Mouse (Mus musculus) embryonic fibroblast, embryonic 13.5 days (primary cell): Measurements from ENCODE around the gene Fsd1.

Experiments
- CTCF ChIP-seq: IDR thresholded peaks from 2 replicates; pipeline ENCODE4 v1.5.1; 2011; ENCODE audit warnings: mild to moderate bottlenecking, control low read depth, low read length, moderate library complexity, borderline replicate concordance; ENCODE audit not compliant: insufficient read depth
- POLR2A ChIP-seq: IDR thresholded peaks from 2 replicates; pipeline ENCODE4 v1.6.1; 2011; ENCODE audit warnings: low read depth, mild to moderate bottlenecking, control low read depth, low read length, moderate library complexity

DNA sequence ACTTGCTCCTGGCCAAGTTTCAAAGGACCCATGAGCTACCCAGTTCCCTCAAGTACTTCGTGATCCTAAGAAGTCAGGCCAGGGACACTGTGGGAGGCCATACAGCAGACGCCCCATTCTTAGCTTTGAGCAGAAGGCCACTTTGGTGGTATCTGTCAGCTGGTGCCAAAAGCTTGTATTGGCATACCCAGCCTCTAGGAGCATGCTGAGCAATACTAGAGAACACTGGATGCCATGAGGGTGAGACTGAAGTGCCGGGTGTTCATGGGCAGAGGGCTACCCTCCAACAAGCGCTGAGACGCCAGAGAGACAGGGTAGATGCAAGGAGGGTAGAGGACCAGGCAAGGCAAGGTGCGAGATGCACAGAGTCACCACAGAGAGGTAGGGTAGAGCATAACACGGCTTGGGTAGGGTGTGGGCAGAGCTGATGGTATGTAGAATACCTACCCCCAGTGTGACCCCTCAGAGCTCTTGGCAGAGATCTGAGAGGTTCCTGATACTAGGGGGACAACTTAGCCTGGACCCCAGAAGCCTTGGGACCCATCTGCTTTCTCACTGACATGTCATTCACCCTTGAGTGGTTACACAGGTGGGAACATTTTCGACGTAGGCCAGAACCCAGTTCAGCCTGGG lies 44.0 kb downstream of the Fsd1 start:
- TF ChIP-seq POLR2A (no peak), CTCF (no peak)
